Mouse (Mus musculus): Measurements from ENCODE around the gene A230050P20Rik. TPM values are rescaled to one million over a fixed set of nuclear protein-coding genes. Genes with fewer than 3 reads are reported as not detected.

The A230050P20Rik gene
- polyA plus RNA-seq, 1 experiment = 0.29 TPM

- peaks cover 73% of the 10 kb centered on the region for H3K36me3 ChIP-seq (ENCODE audit: control insufficient read depth)
- H3K27me3 ChIP-seq (ENCODE audit: control insufficient read depth) = no peaks in the 10 kb centered on the region
- no peaks in the 10 kb centered on the region for H3K9me3 ChIP-seq (ENCODE audit: control insufficient read depth, low read length)
- H3K4me3 ChIP-seq (replicated peaks) = no peak overlapping the region
- TF ChIP-seq GATA1 (IDR thresholded peaks at IDR 0.05; ENCODE audit: low read length) (no peak), TAL1 (IDR thresholded peaks at IDR 0.05; ENCODE audit: low read length) (no peak)
- peaks cover 68% of the 10 kb centered on the region for H3K4me1 ChIP-seq (ENCODE audit: control insufficient read depth)
Measured at GRCm38 (mm10) chr9:20891339-20892103, 23.1 kb downstream of the A230050P20Rik start.

GRCm38 (mm10) chr9:20892104-20892653, 23.7 kb downstream of the A230050P20Rik start:
- TF ChIP-seq GATA1 (IDR thresholded peaks at IDR 0.05; ENCODE audit: low read length) = no peak
- no peak for TF ChIP-seq TAL1 (IDR thresholded peaks at IDR 0.05; ENCODE audit: low read length)
- Histone ChIP-seq H3K4me1 (ENCODE audit: control insufficient read depth) (peaks cover 70% of the 10 kb centered on the region), H3K27me3 (ENCODE audit: control insufficient read depth) (no peaks in the 10 kb centered on the region), H3K36me3 (ENCODE audit: control insufficient read depth) (peaks cover 80% of the 10 kb centered on the region), H3K9me3 (ENCODE audit: control insufficient read depth, low read length) (no peaks in the 10 kb centered on the region), H3K4me3 (replicated peaks) (no peak overlapping the region)

- H3K4me3 ChIP-seq (replicated peaks) = no peak overlapping the region
- no peaks in the 10 kb centered on the region for H3K27me3 ChIP-seq (ENCODE audit: control insufficient read depth)
Measured at GRCm38 (mm10) chr9:20893069-20893468, 24.6 kb downstream of the A230050P20Rik start.

GRCm38 (mm10) chr9:20893590-20894343, 25.3 kb downstream of the A230050P20Rik start:
- H3K4me3 ChIP-seq (replicated peaks) = no peak overlapping the region
- H3K4me1 ChIP-seq (ENCODE audit: control insufficient read depth) = peaks cover 72% of the 10 kb centered on the region
- H3K9me3 ChIP-seq (ENCODE audit: control insufficient read depth, low read length) = no peaks in the 10 kb centered on the region
- no peaks in the 10 kb centered on the region for H3K27me3 ChIP-seq (ENCODE audit: control insufficient read depth)
- no peak for TF ChIP-seq GATA1 (IDR thresholded peaks at IDR 0.05; ENCODE audit: low read length)
- TF ChIP-seq TAL1 (IDR thresholded peaks at IDR 0.05; ENCODE audit: low read length) = no peak
- H3K36me3 ChIP-seq (ENCODE audit: control insufficient read depth) = peaks cover 86% of the 10 kb centered on the region

More at GRCm38 (mm10) chr9:20893069-20893468, 24.6 kb downstream of the A230050P20Rik start:
- no peaks in the 10 kb centered on the region for H3K9me3 ChIP-seq (ENCODE audit: control insufficient read depth, low read length)
- H3K36me3 ChIP-seq (ENCODE audit: control insufficient read depth) = peaks cover 86% of the 10 kb centered on the region
- peaks cover 74% of the 10 kb centered on the region for H3K4me1 ChIP-seq (ENCODE audit: control insufficient read depth)
- no peak for TF ChIP-seq GATA1 (IDR thresholded peaks at IDR 0.05; ENCODE audit: low read length)
- no peak for TF ChIP-seq TAL1 (IDR thresholded peaks at IDR 0.05; ENCODE audit: low read length)

- peaks cover 81% of the 10 kb centered on the region for H3K36me3 ChIP-seq (ENCODE audit: control insufficient read depth)
- H3K9me3 ChIP-seq (ENCODE audit: control insufficient read depth, low read length) = no peaks in the 10 kb centered on the region
- H3K4me1 ChIP-seq (ENCODE audit: control insufficient read depth) = peaks cover 70% of the 10 kb centered on the region
- TF ChIP-seq TAL1 (IDR thresholded peaks at IDR 0.05; ENCODE audit: low read length) = no peak
- no peak for TF ChIP-seq GATA1 (IDR thresholded peaks at IDR 0.05; ENCODE audit: low read length)
- no peaks in the 10 kb centered on the region for H3K27me3 ChIP-seq (ENCODE audit: control insufficient read depth)
- H3K4me3 ChIP-seq (replicated peaks) = no peak overlapping the region
Measured at GRCm38 (mm10) chr9:20894629-20895028, 26.2 kb downstream of the A230050P20Rik start.

- Histone ChIP-seq H3K36me3 (ENCODE audit: control insufficient read depth) (peaks cover 74% of the 10 kb centered on the region), H3K4me1 (ENCODE audit: control insufficient read depth) (peaks cover 62% of the 10 kb centered on the region)
Measured at GRCm38 (mm10) chr9:20895382-20895781, 26.9 kb downstream of the A230050P20Rik start.

GRCm38 (mm10) chr9:20897736-20898510, 29.5 kb downstream of the A230050P20Rik start:
- TF ChIP-seq GATA1 (IDR thresholded peaks at IDR 0.05; ENCODE audit: low read length) = no peak
- no peak for TF ChIP-seq TAL1 (IDR thresholded peaks at IDR 0.05; ENCODE audit: low read length)
- H3K9me3 ChIP-seq (ENCODE audit: control insufficient read depth, low read length) = no peaks in the 10 kb centered on the region
- H3K27me3 ChIP-seq (ENCODE audit: control insufficient read depth) = no peaks in the 10 kb centered on the region
- peaks cover 57% of the 10 kb centered on the region for H3K4me1 ChIP-seq (ENCODE audit: control insufficient read depth)
- peak overlapping the region; percentile 85 for H3K4me3 ChIP-seq (replicated peaks)
- H3K36me3 ChIP-seq (ENCODE audit: control insufficient read depth) = peaks cover 48% of the 10 kb centered on the region

More at GRCm38 (mm10) chr9:20895382-20895781, 26.9 kb downstream of the A230050P20Rik start:
- Histone ChIP-seq H3K4me3 (replicated peaks) (no peak overlapping the region), H3K9me3 (ENCODE audit: control insufficient read depth, low read length) (no peaks in the 10 kb centered on the region), H3K27me3 (ENCODE audit: control insufficient read depth) (no peaks in the 10 kb centered on the region)
- no peak for TF ChIP-seq TAL1 (IDR thresholded peaks at IDR 0.05; ENCODE audit: low read length)
- TF ChIP-seq GATA1 (IDR thresholded peaks at IDR 0.05; ENCODE audit: low read length) = no peak

- H3K4me1 ChIP-seq (ENCODE audit: control insufficient read depth) = peaks cover 57% of the 10 kb centered on the region
- H3K27me3 ChIP-seq (ENCODE audit: control insufficient read depth) = no peaks in the 10 kb centered on the region
- H3K36me3 ChIP-seq (ENCODE audit: control insufficient read depth) = peaks cover 48% of the 10 kb centered on the region
- TF ChIP-seq TAL1 (IDR thresholded peaks at IDR 0.05; ENCODE audit: low read length) = no peak
- TF ChIP-seq GATA1 (IDR thresholded peaks at IDR 0.05; ENCODE audit: low read length) = no peak
- H3K4me3 ChIP-seq (replicated peaks) = peak within 1 kb of the TSS; percentile 85
- no peaks in the 10 kb centered on the region for H3K9me3 ChIP-seq (ENCODE audit: control insufficient read depth, low read length)
Measured at GRCm38 (mm10) chr9:20898511-20899073, 30.1 kb downstream of the A230050P20Rik start, which contains the start of gene Eif3g. Gene Eif3g, minus strand, starts transcription at chr9:20898623.

All from erythroblast, embryonic 14.5 days (primary cell).